Mouse (Mus musculus): ENCODE measurements around the gene Sema4d. TPM values are rescaled to one million over a fixed set of nuclear protein-coding genes. Genes with fewer than 3 reads are reported as not detected.
A peak's percentile ranks its signal among the peaks of the same experiment; 100 is the strongest.

Gene Sema4d
- total RNA-seq, 4 experiments from 2014 or later: 79.8 to 99.9 (median 95.4) TPM

DNA sequence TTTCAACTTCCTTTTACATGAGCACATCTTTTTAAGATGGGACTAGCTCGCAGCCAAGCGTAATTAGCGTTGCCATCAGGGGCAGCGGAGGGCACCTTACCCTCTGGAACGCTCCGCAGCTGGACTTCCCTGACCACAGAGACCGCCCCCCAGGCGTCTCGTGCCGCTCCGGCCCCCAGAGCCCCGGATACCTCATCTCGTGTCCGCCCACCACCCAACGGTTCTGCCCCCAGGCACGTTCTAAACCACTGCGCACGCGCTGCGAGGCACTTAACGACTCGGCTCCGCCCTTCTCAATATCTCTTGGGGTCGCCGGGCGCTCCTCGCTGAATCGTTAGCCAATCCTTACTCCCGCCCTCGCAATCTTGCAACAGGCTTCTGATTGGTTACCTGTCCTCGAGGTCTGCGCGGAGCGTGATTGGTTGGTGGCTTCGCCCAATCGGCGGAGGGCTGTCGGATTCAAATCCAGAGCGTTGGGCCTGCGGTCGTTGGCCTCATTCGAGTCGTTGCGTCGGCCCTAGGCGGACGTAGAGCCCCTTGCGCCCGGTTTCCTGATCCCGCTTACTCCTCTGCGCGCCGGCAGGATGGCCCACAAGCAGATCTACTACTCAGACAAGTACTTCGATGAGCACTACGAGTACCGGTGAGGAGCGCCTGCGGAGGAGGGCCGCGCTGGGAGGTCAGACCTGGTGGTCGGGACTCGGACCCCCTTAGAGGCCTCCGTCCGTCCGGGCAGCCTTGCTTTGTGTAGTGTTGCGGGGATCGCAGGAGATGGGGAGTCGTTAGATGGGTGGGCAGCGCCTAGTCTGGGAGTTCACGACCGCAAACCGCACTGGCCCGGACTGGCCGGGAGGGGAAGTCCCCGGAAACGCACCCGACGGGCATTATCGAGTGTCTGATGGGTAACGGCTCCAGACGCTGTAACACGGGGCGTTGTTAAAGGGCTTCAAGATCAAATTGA is 148.4 kb downstream of the Sema4d start, which contains the start of gene Cks2:
Gene Cks2, plus strand, starts transcription at position 404 of the 961 bp plus-strand sequence.
- peak; percentile 97 to 98 for DNase-seq (ENCODE audit: low spot score in 2 of 2)

- no peak for DNase-seq (ENCODE audit: low spot score in 2 of 2)
Measured at GRCm38 (mm10) chr13:51643924-51644828, 149.4 kb downstream of the Sema4d start.

DNA sequence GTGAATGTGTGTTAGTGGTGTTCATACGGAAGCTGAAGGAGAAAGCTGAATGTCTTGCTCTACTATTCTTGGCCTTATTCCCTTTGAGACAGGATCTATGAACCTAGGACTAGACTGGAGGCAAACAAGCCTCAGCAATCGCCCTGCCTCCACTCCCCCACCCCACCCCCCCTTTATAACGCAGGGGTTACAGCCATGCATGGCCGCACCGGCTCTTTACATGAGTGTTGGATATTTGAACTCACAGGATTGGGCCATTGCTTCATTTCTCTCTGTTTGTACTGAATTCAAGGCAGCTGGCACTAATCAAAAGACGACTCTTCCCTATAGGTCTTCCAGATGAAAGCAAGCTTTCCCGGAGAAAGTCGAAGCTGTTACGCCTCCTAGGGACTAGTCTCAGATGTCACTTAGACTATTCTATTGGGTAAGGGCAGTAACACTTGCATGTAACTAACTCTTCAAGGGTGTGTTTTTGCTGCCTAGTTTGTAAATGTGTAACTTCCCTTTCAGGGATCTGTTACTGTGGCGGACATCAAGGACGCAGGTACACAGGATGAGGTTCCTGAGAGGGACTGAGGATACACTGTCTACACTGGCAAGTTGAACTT is 151.3 kb downstream of the Sema4d start:
- no peak for DNase-seq (ENCODE audit: low spot score in 2 of 2)

GRCm38 (mm10) chr13:51641424-51641823 is 152.1 kb downstream of the Sema4d start:
- DNase-seq (ENCODE audit: low spot score in 2 of 2): no peak

GRCm38 (mm10) chr13:51638958-51639357 is 154.6 kb downstream of the Sema4d start:
- no peak for DNase-seq (ENCODE audit: low spot score in 2 of 2)

Small RNA genes lying within 50 kb of the gene (microRNA-seq; reads per million reads assigned to microRNA genes)
- gene Gm23566: 0 reads per million in 2 experiments

Other genes with a start within 250 kb of the Sema4d start
- 100 to 1,000 TPM; 103 to 128 (median 120) TPM for gene Shc3, start 224.3 kb downstream of the Sema4d start, total RNA-seq (2022)
- gene Cks2, start 148.5 kb downstream of the Sema4d start, total RNA-seq (2022): 1 to 10 TPM; 2.0 to 3.3 (median 2.2) TPM
- gene Secisbp2, start 142.1 kb downstream of the Sema4d start, total RNA-seq (2022): 10 to 100 TPM; 18.9 to 21.5 (median 21.0) TPM
- gene Gadd45g, start 52.9 kb upstream of the Sema4d start, total RNA-seq (2022): 10 to 100 TPM; 14.6 to 28.2 (median 17.2) TPM